Mouse (Mus musculus) layer of hippocampus, adult 2 months (tissue): ENCODE measurements at regions not wholly inside any gene's neighbourhood (a gene's known extent, or its start where the extent isn't known, plus 50 kb on each side); places are given as distances from the start of the nearest gene placed in this dataset.

Experiments used
- DNase-seq, 2 experiments: peaks; one replicate each; pipeline ENCODE4 v3.0.0; 2022; ENCODE audit warnings: low spot score in 2 of 2
- H3K27ac ChIP-seq: fragments of 200-600 bp; 2 replicates; pipeline ENCODE4 v1.8.1; 2022
- H3K4me3 ChIP-seq: fragments of 200-600 bp; 2 replicates; pipeline ENCODE4 v1.8.1; 2022; ENCODE audit warnings: mild to moderate bottlenecking
- CTCF ChIP-seq: fragments of 200-600 bp; conservative IDR thresholded peaks from 2 replicates; pipeline ENCODE4 v1.8.1; 2022; ENCODE audit warnings: antibody characterized with exemption, mild to moderate bottlenecking, moderate library complexity

DNA sequence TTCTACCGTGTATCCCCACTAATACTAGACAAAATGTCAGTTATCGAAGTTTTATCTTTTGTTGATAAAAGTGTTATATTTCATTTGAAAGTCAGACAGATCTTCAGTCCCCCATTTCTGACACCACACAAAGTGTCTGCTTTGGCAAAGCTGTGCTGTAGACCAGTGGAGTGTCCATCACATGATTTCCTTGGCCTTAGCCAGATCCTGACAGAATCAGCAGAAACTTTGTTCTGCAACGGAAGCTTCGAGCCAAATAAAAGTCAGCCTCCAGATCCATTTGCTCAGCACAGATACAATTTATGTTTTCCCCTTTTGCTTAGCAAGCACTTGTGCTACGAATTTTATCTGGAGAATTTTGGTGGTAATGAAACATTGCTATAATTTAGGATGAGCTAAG lies 360.9 kb downstream of the Slc16a7 start:
- no peak overlapping the region for H3K4me3 ChIP-seq
- H3K27ac ChIP-seq = no peak overlapping the region
- DNase-seq = peak in 1 of 2 experiments; percentile 2
- TF ChIP-seq CTCF = no peak

DNA sequence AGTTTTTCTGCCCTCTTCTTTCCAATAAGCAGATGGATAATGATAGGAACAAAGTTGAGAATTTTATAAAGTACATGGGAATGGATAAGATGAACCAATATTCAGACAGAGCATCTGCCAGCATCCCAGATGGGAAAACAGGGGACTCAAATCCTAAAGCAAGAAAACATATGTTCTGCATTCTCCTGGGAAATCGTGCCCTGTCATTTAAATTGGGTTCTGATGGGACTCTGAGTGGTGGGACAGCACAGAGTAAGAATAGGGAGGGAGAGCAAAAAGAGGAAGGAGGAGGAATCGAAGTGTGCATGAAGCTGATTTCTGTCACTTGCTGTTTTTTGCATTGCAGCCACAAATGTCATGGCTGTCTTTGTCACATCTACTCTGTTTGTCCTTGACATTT lies 362.4 kb downstream of the Slc16a7 start:
- peak; percentile 41 to 56 for DNase-seq
- no peak overlapping the region for H3K27ac ChIP-seq
- TF ChIP-seq CTCF = no peak
- H3K4me3 ChIP-seq = no peak overlapping the region
